Mouse (Mus musculus) c-Kit-negative CD71-positive TER-119-positive erythroid progenitor cells, embryonic 14.5 days (primary cell): ENCODE measurements around the gene Rasl10a.

Experiments used
- DNase-seq: peaks from one replicate; pipeline ENCODE4 v3.0.0-alpha.2; 2013; ENCODE audit warnings: low read depth, low spot score

The Rasl10a gene

GRCm38 (mm10) chr11:5052200-5052854 is 5.6 kb upstream of the Rasl10a start:
- no peak for DNase-seq

GRCm38 (mm10) chr11:5054151-5054550 is 3.8 kb upstream of the Rasl10a start:
- DNase-seq: no peak

GRCm38 (mm10) chr11:5054874-5055273 is 3.1 kb upstream of the Rasl10a start:
- no peak for DNase-seq

GRCm38 (mm10) chr11:5055945-5056938 is 1.7 kb upstream of the Rasl10a start:
- no peak for DNase-seq

GRCm38 (mm10) chr11:5057064-5057463 is 864 bp upstream of the Rasl10a start:
- DNase-seq: no peak

GRCm38 (mm10) chr11:5057541-5057855 is 430 bp upstream of the Rasl10a start:
- no peak for DNase-seq

- DNase-seq: no peak
These were observed 855 bp downstream of the Rasl10a start for GRCm38 (mm10) chr11:5058783-5059182.

- DNase-seq: no peak
These were observed 1.3 kb downstream of the Rasl10a start for GRCm38 (mm10) chr11:5059230-5059629.

GRCm38 (mm10) chr11:5059704-5060156 is 1.8 kb downstream of the Rasl10a start:
- DNase-seq: no peak

- no peak for DNase-seq
These were observed 3.0 kb downstream of the Rasl10a start for GRCm38 (mm10) chr11:5060756-5061412.

GRCm38 (mm10) chr11:5061413-5062139 is 3.6 kb downstream of the Rasl10a start:
- DNase-seq: peak; percentile 51

GRCm38 (mm10) chr11:5062326-5062725 is 4.4 kb downstream of the Rasl10a start:
- DNase-seq: no peak

GRCm38 (mm10) chr11:5062860-5063505 is 5.1 kb downstream of the Rasl10a start:
- no peak for DNase-seq

GRCm38 (mm10) chr11:5063561-5064281 is 5.8 kb downstream of the Rasl10a start:
- DNase-seq: no peak

GRCm38 (mm10) chr11:5064282-5065055 is 6.5 kb downstream of the Rasl10a start:
- no peak for DNase-seq

GRCm38 (mm10) chr11:5065056-5065821 is 7.3 kb downstream of the Rasl10a start, which contains the start of gene Gas2l1:
Gene Gas2l1 (minus strand): TSS chr11:5065327.
- peak; percentile 79 for DNase-seq

GRCm38 (mm10) chr11:5067063-5067462 is 9.1 kb downstream of the Rasl10a start:
- DNase-seq: no peak

- DNase-seq: no peak
These were observed 10.4 kb downstream of the Rasl10a start for GRCm38 (mm10) chr11:5068126-5068971.
